Mouse (Mus musculus): Measurements from ENCODE around the gene Ufd1.
"Not testable (repeated sequence)": the region's sequence is repeated elsewhere in the genome, so short reads cannot be mapped to it uniquely, and the experiment has no call there.

- not testable (repeated sequence) for TF ChIP-seq CTCF, EP300 (IDR thresholded peaks at IDR 0.05; ENCODE audit: low read depth)
Measured at GRCm38 (mm10) chr16:18849521-18850190, 38.1 kb downstream of the Ufd1 start.
